Mouse (Mus musculus) neural tube, embryonic 12.5 days (tissue): ENCODE results near the gene Ropn1l. TPM values are rescaled to one million over a fixed set of nuclear protein-coding genes. Genes with fewer than 3 reads are reported as not detected.

ENCODE experiments used
- ATAC-seq: fragments of 200-750 bp; cut with Nextera tagmentation; 2 replicates; pipeline ENCODE4 v1.8.0; 2017; ENCODE audit warnings: low read depth, mild to moderate bottlenecking, moderate TSS enrichment, moderate library complexity; ENCODE audit not compliant: low FRiP score
- H3K27ac ChIP-seq: fragments of 300-500 bp; sonication (generic); 2 replicates; pipeline ENCODE4 v1.5.1; 2016
- H3K27me3 ChIP-seq: fragments of 300-500 bp; sonication (generic); replicated peaks from 2 replicates; pipeline ENCODE4 v1.6.1; 2016; ENCODE audit warnings: mild to moderate bottlenecking
- H3K36me3 ChIP-seq: fragments of 300-500 bp; sonication (generic); 2 replicates; pipeline ENCODE4 v1.6.1; 2016; ENCODE audit warnings: mild to moderate bottlenecking
- H3K4me1 ChIP-seq: fragments of 300-500 bp; sonication (generic); 2 replicates; pipeline ENCODE4 v1.6.1; 2016
- H3K4me2 ChIP-seq: fragments of 300-500 bp; sonication (generic); replicated peaks from 2 replicates; pipeline ENCODE4 v1.6.1; 2016; ENCODE audit warnings: mild to moderate bottlenecking
- H3K4me3 ChIP-seq: fragments of 300-500 bp; sonication (generic); 2 replicates; pipeline ENCODE4 v1.5.1; 2016
- H3K9ac ChIP-seq: fragments of 300-500 bp; sonication (generic); 2 replicates; pipeline ENCODE4 v1.6.1; 2016; ENCODE audit warnings: mild to moderate bottlenecking
- H3K9me3 ChIP-seq: fragments of 300-500 bp; sonication (generic); 2 replicates; pipeline ENCODE4 v1.6.1; 2016; ENCODE audit warnings: mild to moderate bottlenecking
- WGBS: fragments of 180-500 bp; shearing (Covaris S2); methylation state at CpG from one replicate; pipeline ENCODE4 v1.1.7; 2016; 5-methylcytosine and 5-hydroxymethylcytosine counted together
- polyA plus RNA-seq: library from polyadenylated mRNA; unstranded; fragments of >200 nt; fragmentation: Nextera tagmentation; extraction: Ambion mirVana; gene quantifications from 2 replicates; pipeline ENCODE4 v1.2.1, GENCODE M21; 2016

Ropn1l gene
- 1.6 and 2.5 TPM in 2 replicates for polyA plus RNA-seq

GRCm38 (mm10) chr15:31453098-31453916 lies at the start of gene Ropn1l:
Gene Ropn1l (minus strand): TSS chr15:31453737.
- WGBS, result under 1% methylated on average over 57 of the region's 57 CpGs

GRCm38 (mm10) chr15:31502996-31503395 lies 49.5 kb upstream of the Ropn1l start:
- Histone ChIP-seq H3K9ac (no peak overlapping the region), H3K9me3 (no peaks in the 10 kb centered on the region), H3K27me3 (no peaks in the 10 kb centered on the region), H3K4me2 (no peak overlapping the region), H3K36me3 (peaks cover 30% of the 10 kb centered on the region), H3K4me1 (no peaks in the 10 kb centered on the region), H3K27ac (no peak overlapping the region), H3K4me3 (no peak overlapping the region)
- no peak for ATAC-seq
- 88% methylated on average over 4 of the region's 4 CpGs for WGBS

More at GRCm38 (mm10) chr15:31453098-31453916, at the start of gene Ropn1l:
- Histone ChIP-seq H3K9ac (peak within 1 kb of the TSS; percentile 69), H3K27me3 (no peaks in the 10 kb centered on the region; the same call in 1 of the 2 replicates), H3K4me1 (peaks cover 4% of the 10 kb centered on the region; the same call in 1 of the 2 replicates), H3K27ac (no peak within 1 kb of the TSS), H3K9me3 (no peaks in the 10 kb centered on the region), H3K4me2 (peak within 1 kb of the TSS; percentile 73), H3K36me3 (peaks cover 11% of the 10 kb centered on the region; the same call in 1 of the 2 replicates), H3K4me3 (peak within 1 kb of the TSS; percentile 54)
- peak; percentile 93 for ATAC-seq

GRCm38 (mm10) chr15:31502313-31502712 lies 48.8 kb upstream of the Ropn1l start:
- Histone ChIP-seq H3K27ac (no peak overlapping the region), H3K9ac (no peak overlapping the region), H3K9me3 (no peaks in the 10 kb centered on the region), H3K36me3 (peaks cover 36% of the 10 kb centered on the region), H3K4me1 (no peaks in the 10 kb centered on the region), H3K27me3 (no peaks in the 10 kb centered on the region), H3K4me2 (no peak overlapping the region), H3K4me3 (no peak overlapping the region)
- 86% methylated on average over 1 of the region's 1 CpGs for WGBS
- ATAC-seq, result no peak

- 96% methylated on average over 9 of the region's 9 CpGs for WGBS
- H3K36me3 ChIP-seq, result peaks cover 57% of the 10 kb centered on the region
Measured at GRCm38 (mm10) chr15:31494803-31495202, 41.3 kb upstream of the Ropn1l start.

GRCm38 (mm10) chr15:31494310-31494709 lies 40.8 kb upstream of the Ropn1l start:
- 84% methylated on average over 3 of the region's 3 CpGs for WGBS
- ATAC-seq, result no peak
- no peak overlapping the region for H3K4me2 ChIP-seq
- no peaks in the 10 kb centered on the region for H3K9me3 ChIP-seq
- no peaks in the 10 kb centered on the region for H3K27me3 ChIP-seq
- H3K9ac ChIP-seq, result no peak overlapping the region
- H3K4me1 ChIP-seq, result no peaks in the 10 kb centered on the region
- H3K36me3 ChIP-seq, result peaks cover 58% of the 10 kb centered on the region
- H3K4me3 ChIP-seq, result no peak overlapping the region
- no peak overlapping the region for H3K27ac ChIP-seq

More at GRCm38 (mm10) chr15:31494803-31495202, 41.3 kb upstream of the Ropn1l start:
- no peak overlapping the region for H3K4me3 ChIP-seq
- no peak for ATAC-seq
- H3K9me3 ChIP-seq, result no peaks in the 10 kb centered on the region
- H3K27ac ChIP-seq, result no peak overlapping the region
- no peak overlapping the region for H3K4me2 ChIP-seq
- H3K4me1 ChIP-seq, result no peaks in the 10 kb centered on the region
- H3K9ac ChIP-seq, result no peak overlapping the region
- H3K27me3 ChIP-seq, result no peaks in the 10 kb centered on the region

- no peak overlapping the region for H3K27ac ChIP-seq
Measured at GRCm38 (mm10) chr15:31487407-31487806, 33.9 kb upstream of the Ropn1l start.

GRCm38 (mm10) chr15:31476678-31477077 lies 23.1 kb upstream of the Ropn1l start:
- no peak for ATAC-seq
- no peaks in the 10 kb centered on the region for H3K9me3 ChIP-seq
- peaks cover 64% of the 10 kb centered on the region for H3K36me3 ChIP-seq
- H3K4me2 ChIP-seq, result no peak overlapping the region
- WGBS, result 93% methylated on average over 1 of the region's 1 CpGs
- no peak overlapping the region for H3K9ac ChIP-seq
- H3K27me3 ChIP-seq, result no peaks in the 10 kb centered on the region
- no peak overlapping the region for H3K4me3 ChIP-seq
- no peak overlapping the region for H3K27ac ChIP-seq
- H3K4me1 ChIP-seq, result no peaks in the 10 kb centered on the region

More at GRCm38 (mm10) chr15:31487407-31487806, 33.9 kb upstream of the Ropn1l start:
- Histone ChIP-seq H3K4me1 (no peaks in the 10 kb centered on the region), H3K9ac (no peak overlapping the region), H3K27me3 (no peaks in the 10 kb centered on the region), H3K4me2 (no peak overlapping the region), H3K4me3 (no peak overlapping the region), H3K36me3 (peaks cover 43% of the 10 kb centered on the region), H3K9me3 (no peaks in the 10 kb centered on the region)
- WGBS, result 54% methylated on average over 2 of the region's 2 CpGs
- ATAC-seq, result no peak

- no peaks in the 10 kb centered on the region for H3K9me3 ChIP-seq
- no peak overlapping the region for H3K27ac ChIP-seq
- no peaks in the 10 kb centered on the region for H3K27me3 ChIP-seq
- 81% methylated on average over 4 of the region's 4 CpGs for WGBS
- H3K4me2 ChIP-seq, result no peak overlapping the region
- H3K36me3 ChIP-seq, result peaks cover 50% of the 10 kb centered on the region
- no peak overlapping the region for H3K9ac ChIP-seq
- ATAC-seq, result no peak
- no peaks in the 10 kb centered on the region for H3K4me1 ChIP-seq
- no peak overlapping the region for H3K4me3 ChIP-seq
Measured at GRCm38 (mm10) chr15:31472645-31473574, 19.4 kb upstream of the Ropn1l start.

GRCm38 (mm10) chr15:31471529-31471928 lies 18.0 kb upstream of the Ropn1l start:
- Histone ChIP-seq H3K4me3 (no peak overlapping the region), H3K27me3 (no peaks in the 10 kb centered on the region), H3K4me2 (no peak overlapping the region), H3K9me3 (no peaks in the 10 kb centered on the region), H3K27ac (no peak overlapping the region), H3K36me3 (peaks cover 52% of the 10 kb centered on the region), H3K9ac (no peak overlapping the region), H3K4me1 (no peaks in the 10 kb centered on the region)
- ATAC-seq, result no peak
- 89% methylated on average over 4 of the region's 4 CpGs for WGBS

- no peak overlapping the region for H3K27ac ChIP-seq
- no peaks in the 10 kb centered on the region for H3K4me1 ChIP-seq
- 89% methylated on average over 4 of the region's 4 CpGs for WGBS
- no peak overlapping the region for H3K9ac ChIP-seq
- no peak overlapping the region for H3K4me3 ChIP-seq
- H3K27me3 ChIP-seq, result no peaks in the 10 kb centered on the region
- H3K36me3 ChIP-seq, result peaks cover 63% of the 10 kb centered on the region
- no peaks in the 10 kb centered on the region for H3K9me3 ChIP-seq
- no peak for ATAC-seq
- no peak overlapping the region for H3K4me2 ChIP-seq
Measured at GRCm38 (mm10) chr15:31469497-31469896, 16.0 kb upstream of the Ropn1l start.

GRCm38 (mm10) chr15:31468806-31469205 lies 15.3 kb upstream of the Ropn1l start:
- H3K9me3 ChIP-seq, result no peaks in the 10 kb centered on the region
- peaks cover 66% of the 10 kb centered on the region for H3K36me3 ChIP-seq
- H3K4me1 ChIP-seq, result no peaks in the 10 kb centered on the region
- H3K4me3 ChIP-seq, result no peak overlapping the region
- WGBS, result 84% methylated on average over 5 of the region's 5 CpGs
- H3K27ac ChIP-seq, result no peak overlapping the region
- H3K4me2 ChIP-seq, result no peak overlapping the region
- no peak overlapping the region for H3K9ac ChIP-seq
- H3K27me3 ChIP-seq, result no peaks in the 10 kb centered on the region
- no peak for ATAC-seq

- Histone ChIP-seq H3K9ac (no peak overlapping the region), H3K9me3 (no peaks in the 10 kb centered on the region), H3K4me2 (no peak overlapping the region), H3K4me3 (no peak overlapping the region), H3K27ac (no peak overlapping the region), H3K4me1 (no peaks in the 10 kb centered on the region), H3K27me3 (no peaks in the 10 kb centered on the region), H3K36me3 (peaks cover 77% of the 10 kb centered on the region)
- 93% methylated on average over 1 of the region's 1 CpGs for WGBS
- ATAC-seq, result no peak
Measured at GRCm38 (mm10) chr15:31466749-31467148, 13.2 kb upstream of the Ropn1l start.
